Mouse (Mus musculus): Measurements from ENCODE around the gene Tec. TPM values are rescaled to one million over a fixed set of nuclear protein-coding genes. Genes with fewer than 3 reads are reported as not detected.
"Not testable (repeated sequence)": the region's sequence is repeated elsewhere in the genome, so short reads cannot be mapped to it uniquely, and the experiment has no call there.

Gene Tec
- polyA plus RNA-seq, 1 experiment: not detected

- H3K9me3 ChIP-seq (ENCODE audit: control insufficient read depth, low read length): no peaks in the 10 kb centered on the region
- H3K4me1 ChIP-seq (ENCODE audit: control insufficient read depth): no peaks in the 10 kb centered on the region
- TF ChIP-seq GATA1 (IDR thresholded peaks at IDR 0.05; ENCODE audit: low read length) (no peak), TAL1 (IDR thresholded peaks at IDR 0.05; ENCODE audit: low read length) (no peak)
- H3K4me3 ChIP-seq (replicated peaks): no peak overlapping the region
- H3K36me3 ChIP-seq (ENCODE audit: control insufficient read depth): no peaks in the 10 kb centered on the region
- H3K27me3 ChIP-seq (ENCODE audit: control insufficient read depth): no peaks in the 10 kb centered on the region
These were observed 49.6 kb downstream of the Tec start for GRCm38 (mm10) chr5:72818513-72819180.

GRCm38 (mm10) chr5:72817523-72818091 is 50.7 kb downstream of the Tec start:
- Histone ChIP-seq H3K36me3 (ENCODE audit: control insufficient read depth) (no peaks in the 10 kb centered on the region), H3K27me3 (ENCODE audit: control insufficient read depth) (no peaks in the 10 kb centered on the region), H3K9me3 (ENCODE audit: control insufficient read depth, low read length) (no peaks in the 10 kb centered on the region), H3K4me1 (ENCODE audit: control insufficient read depth) (no peaks in the 10 kb centered on the region), H3K4me3 (replicated peaks) (no peak overlapping the region)
- TF ChIP-seq TAL1 (IDR thresholded peaks at IDR 0.05; ENCODE audit: low read length): no peak
- no peak for TF ChIP-seq GATA1 (IDR thresholded peaks at IDR 0.05; ENCODE audit: low read length)

- not testable (repeated sequence) for H3K4me1 ChIP-seq (ENCODE audit: control insufficient read depth); H3K4me3 ChIP-seq (replicated peaks); H3K9me3 ChIP-seq (ENCODE audit: control insufficient read depth, low read length); H3K36me3 ChIP-seq (ENCODE audit: control insufficient read depth); H3K27me3 ChIP-seq (ENCODE audit: control insufficient read depth)
These were observed 51.3 kb downstream of the Tec start for GRCm38 (mm10) chr5:72816960-72817359.

GRCm38 (mm10) chr5:72816491-72816890 is 51.8 kb downstream of the Tec start:
- Histone ChIP-seq H3K27me3 (ENCODE audit: control insufficient read depth) (no peaks in the 10 kb centered on the region), H3K4me1 (ENCODE audit: control insufficient read depth) (no peaks in the 10 kb centered on the region), H3K9me3 (ENCODE audit: control insufficient read depth, low read length) (no peaks in the 10 kb centered on the region), H3K4me3 (replicated peaks) (no peak overlapping the region), H3K36me3 (ENCODE audit: control insufficient read depth) (no peaks in the 10 kb centered on the region)
- TF ChIP-seq GATA1 (IDR thresholded peaks at IDR 0.05; ENCODE audit: low read length): no peak

DNA sequence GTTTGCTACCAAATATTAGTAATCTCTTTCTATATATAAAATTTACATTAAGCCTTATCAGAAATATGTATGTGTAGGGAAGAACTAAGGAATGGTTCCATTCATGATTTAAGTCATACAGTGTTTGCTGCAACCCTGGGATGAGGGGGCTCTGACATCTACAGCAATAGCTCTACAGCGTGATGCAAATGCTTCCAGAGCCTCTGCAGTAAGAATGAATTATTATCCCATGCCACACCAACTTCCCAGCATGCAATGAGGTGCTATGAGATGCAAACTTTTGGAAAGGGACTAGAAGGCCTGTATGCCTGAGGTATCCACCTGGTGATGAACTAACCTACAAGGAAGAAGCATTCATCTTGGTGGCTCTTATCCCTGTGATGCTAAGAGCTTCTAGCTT is 52.2 kb downstream of the Tec start:
- TF ChIP-seq TAL1 (IDR thresholded peaks at IDR 0.05; ENCODE audit: low read length) (no peak), GATA1 (IDR thresholded peaks at IDR 0.05; ENCODE audit: low read length) (no peak)
- Histone ChIP-seq H3K27me3 (ENCODE audit: control insufficient read depth) (no peaks in the 10 kb centered on the region), H3K9me3 (ENCODE audit: control insufficient read depth, low read length) (no peaks in the 10 kb centered on the region), H3K4me3 (replicated peaks) (no peak overlapping the region), H3K36me3 (ENCODE audit: control insufficient read depth) (no peaks in the 10 kb centered on the region), H3K4me1 (ENCODE audit: control insufficient read depth) (no peaks in the 10 kb centered on the region)

DNA sequence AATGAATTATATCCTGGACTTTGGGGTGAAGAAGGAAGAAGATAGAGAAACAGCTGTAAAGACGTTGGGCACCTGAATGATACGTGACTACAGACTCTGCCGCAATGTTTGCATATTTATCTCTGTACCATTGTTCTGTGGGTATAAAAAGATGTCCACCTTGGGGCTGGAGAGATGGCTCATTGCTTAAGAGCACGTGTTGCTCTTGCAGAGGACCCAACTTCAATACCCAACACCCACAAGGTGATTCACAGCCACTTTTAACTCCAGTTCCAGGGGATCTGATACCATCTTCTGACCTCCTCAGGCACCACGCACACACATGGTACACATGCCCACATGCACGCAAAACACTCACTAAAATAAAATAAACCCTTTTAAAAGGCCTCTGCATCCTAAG is 52.9 kb downstream of the Tec start:
- H3K9me3 ChIP-seq (ENCODE audit: control insufficient read depth, low read length): no peaks in the 10 kb centered on the region
- H3K4me3 ChIP-seq (replicated peaks): no peak overlapping the region
- no peaks in the 10 kb centered on the region for H3K27me3 ChIP-seq (ENCODE audit: control insufficient read depth)
- no peaks in the 10 kb centered on the region for H3K4me1 ChIP-seq (ENCODE audit: control insufficient read depth)
- H3K36me3 ChIP-seq (ENCODE audit: control insufficient read depth): no peaks in the 10 kb centered on the region
- TF ChIP-seq TAL1 (IDR thresholded peaks at IDR 0.05; ENCODE audit: low read length): no peak
- TF ChIP-seq GATA1 (IDR thresholded peaks at IDR 0.05; ENCODE audit: low read length): no peak

GRCm38 (mm10) chr5:72814072-72814471 is 54.2 kb downstream of the Tec start:
- H3K4me1 ChIP-seq (ENCODE audit: control insufficient read depth): no peaks in the 10 kb centered on the region
- no peaks in the 10 kb centered on the region for H3K27me3 ChIP-seq (ENCODE audit: control insufficient read depth)
- TF ChIP-seq GATA1 (IDR thresholded peaks at IDR 0.05; ENCODE audit: low read length) (no peak), TAL1 (IDR thresholded peaks at IDR 0.05; ENCODE audit: low read length) (no peak)
- no peak overlapping the region for H3K4me3 ChIP-seq (replicated peaks)
- no peaks in the 10 kb centered on the region for H3K9me3 ChIP-seq (ENCODE audit: control insufficient read depth, low read length)
- H3K36me3 ChIP-seq (ENCODE audit: control insufficient read depth): no peaks in the 10 kb centered on the region

- TF ChIP-seq GATA1 (IDR thresholded peaks at IDR 0.05; ENCODE audit: low read length) (no peak), TAL1 (IDR thresholded peaks at IDR 0.05; ENCODE audit: low read length) (no peak)
- no peaks in the 10 kb centered on the region for H3K27me3 ChIP-seq (ENCODE audit: control insufficient read depth)
- H3K36me3 ChIP-seq (ENCODE audit: control insufficient read depth): no peaks in the 10 kb centered on the region
- no peaks in the 10 kb centered on the region for H3K9me3 ChIP-seq (ENCODE audit: control insufficient read depth, low read length)
- no peaks in the 10 kb centered on the region for H3K4me1 ChIP-seq (ENCODE audit: control insufficient read depth)
- no peak overlapping the region for H3K4me3 ChIP-seq (replicated peaks)
These were observed 55.4 kb downstream of the Tec start for GRCm38 (mm10) chr5:72812908-72813307.

- TF ChIP-seq GATA1 (IDR thresholded peaks at IDR 0.05; ENCODE audit: low read length): no peak
- no peak for TF ChIP-seq TAL1 (IDR thresholded peaks at IDR 0.05; ENCODE audit: low read length)
- H3K4me1 ChIP-seq (ENCODE audit: control insufficient read depth): no peaks in the 10 kb centered on the region
- H3K27me3 ChIP-seq (ENCODE audit: control insufficient read depth): no peaks in the 10 kb centered on the region
- no peaks in the 10 kb centered on the region for H3K36me3 ChIP-seq (ENCODE audit: control insufficient read depth)
- no peak overlapping the region for H3K4me3 ChIP-seq (replicated peaks)
- no peaks in the 10 kb centered on the region for H3K9me3 ChIP-seq (ENCODE audit: control insufficient read depth, low read length)
These were observed 56.0 kb downstream of the Tec start for GRCm38 (mm10) chr5:72812328-72812727.

DNA sequence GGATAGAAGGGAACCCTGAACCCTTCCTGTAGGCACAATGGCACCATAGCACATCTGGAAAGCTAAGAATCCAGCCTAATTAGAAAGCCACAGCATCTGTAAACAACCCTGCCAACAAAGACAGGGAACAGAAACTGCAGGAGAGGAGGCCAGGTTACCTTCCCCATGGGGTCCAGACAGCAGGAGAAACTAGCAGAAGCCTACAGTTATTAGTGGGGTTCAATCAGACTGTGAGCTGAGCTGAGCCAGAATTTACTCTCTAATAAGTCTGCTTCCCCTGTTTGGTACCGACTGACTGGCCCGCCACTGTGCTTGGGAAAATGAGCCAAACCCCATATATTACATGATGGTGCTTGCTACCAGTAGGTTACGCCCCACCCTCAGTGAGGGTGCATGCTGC is 56.9 kb downstream of the Tec start:
- no peak overlapping the region for H3K4me3 ChIP-seq (replicated peaks)
- H3K4me1 ChIP-seq (ENCODE audit: control insufficient read depth): no peaks in the 10 kb centered on the region
- H3K9me3 ChIP-seq (ENCODE audit: control insufficient read depth, low read length): no peaks in the 10 kb centered on the region
- no peaks in the 10 kb centered on the region for H3K27me3 ChIP-seq (ENCODE audit: control insufficient read depth)
- no peaks in the 10 kb centered on the region for H3K36me3 ChIP-seq (ENCODE audit: control insufficient read depth)
- TF ChIP-seq GATA1 (IDR thresholded peaks at IDR 0.05; ENCODE audit: low read length) (no peak), TAL1 (IDR thresholded peaks at IDR 0.05; ENCODE audit: low read length) (no peak)

Measured in erythroblast, embryonic 14.5 days (primary cell).